Mouse (Mus musculus) testis, postnatal 10 days (tissue): ENCODE results near the gene Wdr20.
A peak's percentile ranks its signal among the peaks of the same experiment; 100 is the strongest.
"Not testable (repeated sequence)": the region's sequence is repeated elsewhere in the genome, so short reads cannot be mapped to it uniquely, and the experiment has no call there.

Experiments used
- DNase-seq: peaks from one replicate; pipeline ENCODE4 v3.0.0; 2021; ENCODE audit warnings: low spot score

Gene Wdr20

DNA sequence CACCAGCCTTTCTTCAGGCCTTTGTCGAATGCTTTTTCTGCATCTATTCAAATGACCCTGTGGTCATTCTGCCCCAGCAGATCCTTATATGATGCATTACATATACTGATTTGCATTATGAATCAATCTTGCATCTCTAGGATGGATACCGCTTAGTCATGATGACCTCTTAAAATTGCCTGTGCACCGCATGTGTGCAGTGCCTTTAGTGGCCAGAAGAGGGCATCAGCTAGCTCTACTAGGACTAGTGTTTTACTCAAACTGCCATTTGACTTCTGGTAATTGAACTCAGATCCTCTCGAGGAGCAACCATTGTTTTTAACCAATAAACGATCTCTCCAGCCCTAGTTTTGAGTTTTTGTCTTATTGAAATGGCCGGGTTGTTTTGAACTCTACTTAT lies 24.0 kb upstream of the Wdr20 start:
- peak; percentile 36 for DNase-seq

DNA sequence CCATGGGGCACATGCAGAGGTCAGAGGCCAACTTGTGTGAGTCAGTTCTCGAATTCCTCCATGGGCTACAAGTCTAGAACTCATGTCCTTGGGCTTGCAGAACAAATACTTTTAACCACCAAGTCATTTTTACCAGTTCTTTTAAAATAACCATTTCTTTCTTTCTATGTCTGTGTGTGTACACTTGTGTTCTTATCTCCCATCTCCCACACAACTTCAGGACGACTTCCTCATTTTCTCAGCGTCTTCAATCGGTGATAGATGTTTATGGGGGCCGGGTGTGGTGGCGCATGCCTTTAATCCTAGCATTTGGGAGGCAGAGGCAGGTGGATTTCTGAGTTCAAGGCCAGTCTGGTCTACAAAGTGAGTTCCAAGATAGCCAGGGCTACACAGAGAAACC lies 23.5 kb upstream of the Wdr20 start:
- DNase-seq = peak; percentile 8

DNA sequence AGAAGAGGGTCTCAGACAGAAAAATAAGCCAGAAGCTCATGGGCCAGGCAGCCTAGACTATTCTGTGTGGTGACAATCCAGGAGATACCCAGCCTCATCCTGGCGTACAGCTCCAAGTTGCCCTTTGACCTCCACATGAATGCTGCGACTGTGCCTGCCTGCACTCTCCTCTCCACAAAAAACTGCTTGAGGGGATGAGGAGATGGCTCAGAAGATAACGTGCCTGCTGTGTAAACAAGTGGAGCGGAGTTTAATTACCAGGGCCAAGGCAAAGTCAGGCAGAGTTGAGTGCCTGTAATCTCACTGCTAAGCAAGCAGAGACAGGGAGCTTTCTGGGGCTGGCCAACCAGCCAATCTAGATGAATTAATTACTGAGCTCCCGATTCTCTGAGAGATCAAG lies 21.7 kb upstream of the Wdr20 start:
- peak; percentile 23 for DNase-seq

DNA sequence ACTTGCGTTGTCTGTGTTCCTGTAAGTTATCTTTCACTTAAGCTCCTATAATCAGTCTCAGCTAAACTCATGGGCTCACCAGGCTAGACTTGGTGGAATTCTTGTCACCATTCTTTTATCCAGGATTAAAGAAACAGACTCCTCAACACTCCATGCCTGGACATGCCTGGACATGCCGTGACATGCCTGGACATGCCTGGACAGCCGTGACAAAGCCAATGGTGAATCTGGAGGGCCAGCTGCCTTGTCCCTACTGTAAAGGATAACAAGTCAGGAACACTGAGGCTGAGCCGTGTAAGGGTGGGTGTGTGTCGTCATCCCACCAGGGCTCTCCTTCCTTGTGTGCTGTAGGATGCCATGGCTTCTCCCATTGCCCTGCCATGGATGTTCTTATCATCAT lies 12.7 kb upstream of the Wdr20 start:
- DNase-seq = no peak

DNA sequence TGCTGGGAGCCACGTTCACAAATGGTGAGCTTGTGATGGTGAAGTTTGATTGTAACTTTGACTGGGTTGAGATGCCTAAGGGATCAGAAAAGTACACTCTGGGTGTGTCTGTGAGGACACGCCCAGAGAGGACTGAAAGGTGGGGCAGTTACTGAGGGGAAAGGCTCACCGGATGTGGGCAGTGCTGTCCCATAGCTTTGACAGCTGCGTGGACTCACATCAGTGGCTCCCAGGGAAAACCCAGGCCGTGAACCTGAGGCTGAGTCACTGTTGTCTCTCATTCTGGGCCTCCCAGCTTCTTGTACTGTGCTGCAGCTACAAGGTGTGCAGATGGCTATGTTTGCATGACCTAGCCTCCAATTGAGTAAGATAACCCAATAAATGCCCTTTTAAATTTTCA lies 12.3 kb upstream of the Wdr20 start:
- DNase-seq = no peak

DNA sequence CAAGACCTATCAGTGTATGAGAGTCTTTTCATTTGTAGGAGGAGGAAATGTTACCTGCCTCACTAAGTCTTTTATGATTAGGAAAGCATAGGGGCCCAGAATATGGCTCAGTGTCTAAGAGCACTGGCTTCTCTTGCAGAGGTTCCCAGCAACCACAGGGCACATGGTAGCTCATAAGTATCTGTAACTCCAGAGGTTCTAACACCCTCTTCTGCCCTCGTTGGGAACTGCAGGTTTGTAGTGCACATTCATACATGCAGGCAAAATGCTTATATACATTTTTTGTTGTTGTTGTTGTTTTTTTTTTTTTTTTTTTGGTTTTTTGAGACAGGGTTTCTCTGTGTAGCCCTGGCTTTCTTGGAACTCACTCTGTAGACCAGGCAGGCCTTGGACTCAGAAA lies 11.3 kb upstream of the Wdr20 start:
- no peak for DNase-seq

DNA sequence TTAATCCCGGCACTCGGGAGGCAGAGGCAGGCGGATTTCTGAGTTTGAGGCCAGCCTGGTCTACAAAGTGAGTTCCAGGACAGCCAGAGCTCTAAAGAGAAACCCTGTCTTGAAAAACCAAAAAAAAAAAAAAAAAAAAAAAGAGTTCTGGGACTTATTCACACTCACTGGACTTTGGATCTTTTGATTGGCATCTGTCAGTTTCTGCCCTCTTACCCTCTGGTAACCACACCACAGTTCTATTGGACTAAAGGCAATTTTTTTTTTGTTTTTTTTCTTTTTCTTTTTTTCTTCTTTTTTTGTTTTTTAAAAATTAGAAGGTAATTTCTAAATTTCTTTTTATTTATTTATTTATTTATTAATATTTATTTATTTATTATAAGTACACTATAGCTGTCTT lies 4.5 kb upstream of the Wdr20 start:
- DNase-seq = not testable (repeated sequence)

DNA sequence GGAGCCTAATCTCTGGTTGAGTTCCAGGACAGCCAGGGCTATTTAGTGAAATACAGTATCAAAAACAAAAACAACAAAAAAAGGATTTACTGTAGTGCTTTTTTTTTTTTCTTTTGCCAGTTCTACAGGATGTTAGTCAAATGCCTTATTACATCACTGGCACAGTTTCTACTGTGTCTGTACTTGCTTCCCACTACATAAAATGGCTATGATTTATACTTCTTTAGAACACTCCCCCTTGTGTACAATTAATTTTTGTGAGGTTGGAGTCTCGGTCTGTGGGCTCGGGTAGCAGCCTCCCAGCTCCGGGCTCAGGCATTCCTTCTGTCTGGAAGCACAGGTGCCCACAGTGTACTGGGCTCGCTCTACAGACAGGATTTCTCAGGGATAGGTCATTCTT lies 1.1 kb upstream of the Wdr20 start:
- no peak for DNase-seq

DNA sequence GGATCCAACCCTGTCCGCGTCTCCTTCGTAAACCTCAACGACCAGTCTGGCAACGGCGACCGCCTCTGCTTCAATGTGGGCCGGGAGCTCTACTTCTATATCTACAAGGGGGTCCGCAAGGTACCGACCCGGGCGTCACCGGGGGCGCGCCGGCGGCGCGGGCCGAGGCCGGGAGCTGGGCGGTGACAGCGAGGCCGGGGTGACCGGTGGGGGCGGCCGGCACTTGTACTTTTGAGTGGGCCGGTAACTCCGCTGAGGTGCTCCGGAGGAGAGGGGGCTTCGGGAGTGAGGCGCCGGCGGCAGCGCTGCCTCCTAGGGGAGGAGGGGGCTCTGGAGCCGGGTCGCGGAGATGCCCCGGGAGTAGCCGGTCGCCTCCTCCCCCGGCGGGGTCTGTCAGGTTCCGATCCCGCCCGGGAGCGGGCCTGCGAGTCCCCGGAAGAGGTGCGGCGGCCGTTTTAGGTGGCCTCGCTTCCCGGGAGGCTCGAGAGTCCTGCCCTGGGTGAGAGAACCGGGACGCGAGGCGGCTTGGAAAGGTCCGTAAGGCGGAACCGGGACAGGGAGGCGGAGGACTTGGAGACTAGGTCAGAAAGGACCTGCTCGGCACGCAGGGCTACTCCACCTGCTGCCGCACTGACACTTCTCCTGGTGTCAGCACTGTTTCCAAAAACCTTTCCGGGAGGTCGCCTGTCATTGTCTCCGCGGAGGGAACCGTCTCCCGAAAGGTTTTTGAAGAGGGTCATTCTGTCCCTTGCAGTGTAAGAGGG lies 596 bp downstream of the Wdr20 start:
- DNase-seq = no peak

DNA sequence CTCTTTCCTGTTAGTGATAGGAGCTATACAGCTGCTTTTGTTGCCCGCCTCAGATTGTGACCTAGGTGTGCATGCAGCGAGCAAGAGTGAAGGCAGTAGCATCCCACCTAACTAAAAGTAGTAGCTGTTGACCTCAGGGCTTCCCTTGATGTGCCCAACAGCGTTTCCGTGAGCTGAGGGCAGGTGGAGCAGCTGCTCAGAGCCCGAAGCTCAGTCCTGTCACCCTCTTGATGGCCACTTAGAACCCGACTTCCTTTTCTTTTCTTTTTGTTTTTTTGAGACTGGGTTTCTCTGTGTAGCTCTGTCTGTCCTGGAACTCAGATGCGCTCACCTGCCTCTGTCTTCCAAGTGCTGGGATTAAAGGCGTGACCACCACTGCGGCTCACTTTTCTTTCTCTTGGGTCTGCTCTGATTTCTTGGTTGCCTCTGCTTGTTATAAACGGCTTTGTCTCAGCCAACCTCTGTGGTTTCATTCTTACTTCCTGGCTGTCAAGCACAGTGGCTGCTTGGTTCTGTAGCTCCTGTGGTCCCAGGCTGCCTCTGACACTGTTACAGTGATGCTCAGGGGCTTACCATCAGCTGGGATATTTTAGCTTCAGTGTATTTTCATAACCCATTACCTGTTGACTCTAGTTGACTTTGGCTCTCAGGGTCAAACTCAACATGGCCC lies 13.2 kb downstream of the Wdr20 start:
- DNase-seq = no peak

DNA sequence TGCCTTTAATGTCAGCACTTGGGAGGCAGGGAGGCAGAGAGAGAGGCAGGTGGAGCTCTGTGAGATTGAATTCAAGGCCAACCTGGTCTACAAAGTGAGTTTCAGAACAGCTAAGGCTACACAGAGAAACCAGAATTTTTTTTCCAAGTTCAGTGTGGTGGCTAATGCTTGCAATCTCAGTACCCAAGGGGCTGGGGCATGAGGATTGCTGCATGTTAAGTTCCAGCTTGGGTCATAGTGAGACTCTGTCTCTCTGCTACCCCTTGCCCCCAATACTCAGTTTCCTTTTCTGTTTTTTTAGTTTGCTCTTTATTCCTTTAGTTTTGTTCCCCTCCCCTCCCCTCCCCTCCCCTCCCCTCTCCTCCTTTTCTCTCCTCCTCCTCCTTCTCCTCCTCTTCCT lies 15.0 kb downstream of the Wdr20 start:
- no peak for DNase-seq

DNA sequence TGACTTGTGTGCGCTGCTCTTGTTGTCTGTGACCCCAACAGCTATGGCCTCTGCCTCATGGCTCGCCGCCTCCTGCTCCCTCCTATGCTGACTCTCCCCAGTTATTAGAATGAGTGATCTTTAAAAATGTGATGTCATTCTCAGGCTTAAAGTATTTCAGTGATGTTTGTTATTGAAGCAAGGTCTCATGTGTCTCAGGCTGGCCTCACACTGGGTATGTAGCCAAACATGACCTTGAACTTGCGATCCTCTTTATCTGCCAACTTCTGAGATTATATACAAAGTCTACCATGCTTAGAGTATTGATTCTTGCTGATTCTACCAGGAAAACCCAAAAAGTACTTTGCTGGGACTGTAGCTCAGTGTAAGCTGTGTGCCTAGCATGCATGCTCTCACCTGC lies 16.2 kb downstream of the Wdr20 start:
- no peak for DNase-seq

DNA sequence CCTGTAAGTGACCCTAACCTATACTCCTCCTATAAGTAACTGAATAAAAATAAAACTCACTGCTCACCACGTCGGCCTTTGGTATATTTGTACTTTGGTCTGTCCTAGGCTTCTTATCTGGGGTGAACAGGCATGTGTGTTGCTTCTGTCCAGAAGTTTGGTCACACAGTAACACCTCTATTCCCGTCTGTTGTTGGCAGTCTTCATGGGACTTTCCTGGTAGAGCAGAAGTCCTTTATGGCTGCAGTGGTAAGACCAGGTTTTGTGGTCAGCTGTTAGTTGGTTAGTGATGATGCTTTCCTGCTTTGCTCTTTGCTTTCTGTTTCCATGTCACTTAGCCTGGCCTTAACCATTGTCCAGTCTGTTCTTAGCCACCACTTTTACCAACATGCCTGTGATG lies 19.4 kb downstream of the Wdr20 start:
- DNase-seq = no peak

DNA sequence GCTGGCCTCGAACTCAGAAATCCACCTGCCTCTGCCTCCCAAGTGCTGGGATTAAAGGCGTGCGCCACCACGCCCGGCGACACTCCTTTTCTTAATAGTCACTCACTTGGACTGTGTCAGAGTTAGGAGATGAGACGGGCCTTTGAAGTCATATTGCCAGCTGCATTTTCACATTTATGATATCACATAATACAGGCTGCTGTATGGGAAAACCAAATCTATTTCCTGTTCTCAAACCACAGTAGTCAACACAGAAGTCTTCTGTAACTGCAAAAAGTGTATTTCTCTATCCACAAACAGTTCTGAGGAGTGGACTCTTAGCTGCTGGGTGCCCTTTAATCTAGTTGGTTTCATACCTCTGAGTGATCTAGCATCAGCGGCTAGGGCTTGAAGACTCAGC lies 21.2 kb downstream of the Wdr20 start:
- DNase-seq = no peak

DNA sequence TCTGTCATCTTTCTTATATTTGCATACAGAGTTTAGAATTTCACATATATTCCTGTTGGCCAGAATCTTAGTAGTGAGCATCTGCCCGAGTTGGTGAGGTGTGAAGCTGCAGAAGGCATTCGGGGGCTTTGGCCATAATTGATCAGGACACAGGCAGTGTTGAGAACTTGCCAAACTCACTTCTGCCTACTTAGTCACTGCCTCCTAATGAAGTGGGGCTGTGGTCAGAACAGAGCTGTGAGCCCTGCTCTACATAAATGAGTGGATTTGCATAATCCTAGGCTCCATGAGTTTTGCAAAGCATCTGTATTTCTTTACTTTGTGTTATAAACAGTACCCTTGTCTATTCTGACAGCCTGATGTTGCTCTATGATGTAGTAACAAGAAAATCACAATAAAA lies 24.6 kb downstream of the Wdr20 start:
- no peak for DNase-seq

DNA sequence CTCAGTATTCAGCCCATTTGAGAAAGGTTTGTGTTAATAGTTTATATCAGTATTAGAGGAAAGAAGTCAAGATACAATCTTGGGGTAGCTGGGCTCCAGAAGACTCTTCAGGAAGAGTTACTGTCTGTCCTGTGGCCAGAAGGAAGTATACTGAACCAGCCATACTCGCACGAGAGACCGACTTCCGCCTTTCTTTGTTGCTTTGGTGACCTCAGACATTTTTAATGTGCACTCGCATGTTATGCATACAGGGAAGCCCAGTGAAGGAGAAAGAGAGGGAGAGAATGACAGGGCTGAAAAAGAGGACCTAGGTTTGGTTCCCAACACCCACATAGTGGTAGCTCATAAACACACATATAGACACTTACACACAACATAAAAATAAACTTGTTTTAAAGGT lies 26.8 kb downstream of the Wdr20 start:
- DNase-seq = no peak

DNA sequence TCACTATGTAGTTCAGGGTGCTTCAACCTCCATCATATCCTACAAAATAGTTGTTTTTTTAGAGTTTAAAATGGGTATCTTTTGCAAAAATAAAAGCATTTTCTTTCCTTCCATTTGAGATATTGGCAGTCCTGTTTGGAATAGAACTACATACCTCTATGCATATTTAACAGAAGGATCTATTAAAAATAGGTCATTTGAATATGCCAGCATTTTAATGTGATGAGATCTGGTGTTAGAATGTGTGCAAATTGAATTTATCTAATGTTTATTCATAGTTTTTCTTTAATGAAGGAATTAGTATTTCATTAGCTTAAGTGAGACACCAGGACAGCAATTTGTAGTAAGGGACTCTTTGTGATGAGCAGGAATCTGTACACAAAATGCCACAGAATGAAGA lies 30.8 kb downstream of the Wdr20 start:
- DNase-seq = no peak

DNA sequence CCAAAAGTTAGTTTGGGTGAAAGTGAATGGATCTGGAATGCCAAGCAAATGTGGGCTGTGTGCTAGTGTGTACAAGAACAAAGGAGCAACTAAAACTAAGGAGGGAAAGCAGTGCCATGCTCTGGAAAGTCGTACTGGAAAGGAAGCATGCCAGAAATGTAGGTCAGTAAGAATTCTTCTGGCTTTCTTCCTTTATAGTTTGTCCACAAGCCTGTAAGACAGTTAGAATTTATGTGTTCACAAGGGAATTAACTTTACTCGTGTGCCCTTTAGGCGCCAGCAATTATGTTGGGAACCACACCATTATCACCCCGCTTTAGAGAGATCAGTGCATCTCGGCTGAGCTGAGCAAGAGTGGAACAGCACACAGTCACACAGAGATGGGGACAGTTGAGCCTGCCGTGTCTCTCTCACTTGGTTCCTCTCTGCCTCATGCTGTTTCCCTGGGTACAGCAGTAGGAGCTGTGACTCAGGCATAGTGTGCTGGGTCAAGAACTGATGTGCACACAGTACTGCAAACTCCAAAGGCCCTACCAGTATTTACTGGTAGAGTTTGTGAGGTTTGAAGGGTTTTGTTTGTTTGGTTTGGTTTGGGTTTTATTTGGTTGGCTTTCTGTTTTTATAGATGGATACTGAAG lies 32.0 kb downstream of the Wdr20 start:
- DNase-seq = no peak

DNA sequence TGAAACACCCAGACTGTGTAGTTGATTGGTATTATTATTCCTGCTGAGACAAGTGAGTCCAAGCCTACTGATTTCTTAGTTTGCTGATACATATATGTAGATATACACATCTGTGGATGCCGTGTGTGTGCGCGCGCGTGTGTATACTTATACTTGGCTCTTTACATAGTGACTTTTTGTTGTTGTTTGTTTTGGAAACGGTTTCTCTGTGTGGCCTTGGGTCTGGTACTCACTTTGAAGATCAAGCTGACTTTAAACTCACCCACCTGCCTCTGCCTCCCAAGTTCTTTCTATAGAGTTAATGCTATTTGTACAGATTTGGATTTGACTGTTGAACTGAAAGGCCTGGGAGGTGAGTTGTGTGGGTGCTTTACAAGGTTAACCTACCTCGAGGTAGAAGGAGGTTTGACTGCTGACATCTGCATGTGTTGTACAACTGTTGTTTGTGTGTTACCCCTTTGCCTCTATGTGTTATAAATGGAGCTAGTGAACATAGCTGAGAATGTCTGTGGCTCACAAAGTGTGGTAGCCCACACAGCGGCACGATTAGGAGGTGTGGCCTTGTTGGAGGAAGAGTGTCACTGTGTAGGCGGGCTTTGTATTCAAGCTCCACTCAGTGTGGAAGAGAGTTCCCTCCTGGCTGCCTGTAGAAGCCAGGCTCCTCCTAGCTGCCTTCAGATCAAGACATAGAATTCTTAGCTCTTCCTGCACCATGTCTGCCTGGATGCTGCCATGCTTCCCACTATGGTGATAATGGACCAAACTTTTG lies 32.9 kb downstream of the Wdr20 start:
- no peak for DNase-seq

DNA sequence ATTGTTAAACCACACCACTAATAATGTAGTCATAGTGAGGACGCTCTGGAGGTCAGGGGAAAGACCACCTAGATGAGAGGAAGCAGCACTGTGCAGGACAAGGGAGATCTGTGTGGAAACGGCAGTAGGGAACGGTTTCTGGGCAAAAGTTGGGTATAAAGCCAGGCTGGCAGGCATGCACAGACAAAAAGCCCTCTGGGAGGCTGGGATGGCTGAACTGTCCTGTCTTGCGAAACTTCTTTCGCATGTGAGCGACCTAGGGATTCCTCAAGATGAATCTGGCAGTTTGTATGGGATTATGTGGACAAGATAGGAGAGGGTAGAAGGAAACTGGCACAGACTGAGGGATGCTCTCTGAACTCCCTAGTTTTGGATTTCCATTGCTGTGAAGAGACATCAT lies 34.2 kb downstream of the Wdr20 start:
- no peak for DNase-seq

DNA sequence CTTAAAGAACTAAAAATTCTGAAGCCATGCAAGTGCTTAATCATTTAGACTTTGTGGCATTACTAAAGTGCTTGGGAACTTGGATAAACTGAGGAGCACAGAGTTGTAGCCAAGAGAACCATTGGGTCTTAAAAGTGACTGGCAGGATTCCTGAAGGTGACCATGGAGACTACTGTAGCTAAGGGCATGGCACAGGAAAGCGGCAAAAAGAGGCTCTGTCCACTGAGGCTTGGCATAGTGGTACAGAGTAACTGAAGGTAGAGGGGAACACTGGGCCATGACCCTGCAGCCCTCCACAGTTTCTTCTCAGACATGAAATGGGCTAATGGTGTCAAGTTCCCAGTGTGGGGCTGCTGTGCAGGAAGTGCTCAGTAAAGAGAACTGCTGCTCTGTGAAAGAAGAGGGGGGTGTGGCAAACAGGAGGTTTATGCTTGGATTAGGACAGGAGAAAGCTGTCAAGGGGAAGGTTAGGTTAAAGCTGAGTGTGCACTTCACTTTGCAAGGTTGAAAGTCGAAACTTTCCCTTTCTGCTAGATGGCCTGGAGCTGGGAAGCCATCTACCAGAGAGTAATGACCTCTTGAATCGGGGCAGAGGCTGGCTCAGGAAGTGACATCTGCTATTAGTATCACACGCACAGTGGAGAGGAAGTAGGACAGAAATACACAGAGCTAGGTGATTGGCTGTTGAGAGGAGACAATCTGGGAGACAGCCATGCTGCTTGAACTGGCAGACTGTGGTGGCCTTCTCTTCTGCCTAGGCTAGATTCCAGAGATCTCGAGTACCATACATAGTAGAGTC lies 38.1 kb downstream of the Wdr20 start:
- no peak for DNase-seq

DNA sequence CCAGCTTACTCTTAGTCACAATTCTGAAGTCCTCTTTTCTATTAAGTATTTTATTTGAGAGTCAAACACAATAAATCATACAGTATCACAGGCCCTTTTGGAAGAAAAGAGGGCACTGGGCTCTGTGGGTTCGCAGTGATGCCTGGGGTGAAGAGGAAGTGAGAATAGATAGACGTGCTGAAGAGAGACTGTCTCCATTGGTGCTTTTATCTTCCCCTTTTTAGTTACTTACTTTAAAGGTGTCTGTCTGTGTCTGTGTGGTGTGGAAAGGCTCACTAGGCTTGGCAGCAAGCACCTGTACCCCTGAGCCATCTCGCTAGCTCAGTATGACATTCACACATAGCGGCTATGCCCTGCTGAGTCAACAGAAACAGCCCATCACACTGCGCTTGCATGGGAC lies 40.1 kb downstream of the Wdr20 start:
- DNase-seq = no peak
